Mouse (Mus musculus): Measurements from ENCODE around the gene Kptn.

The Kptn gene

DNA sequence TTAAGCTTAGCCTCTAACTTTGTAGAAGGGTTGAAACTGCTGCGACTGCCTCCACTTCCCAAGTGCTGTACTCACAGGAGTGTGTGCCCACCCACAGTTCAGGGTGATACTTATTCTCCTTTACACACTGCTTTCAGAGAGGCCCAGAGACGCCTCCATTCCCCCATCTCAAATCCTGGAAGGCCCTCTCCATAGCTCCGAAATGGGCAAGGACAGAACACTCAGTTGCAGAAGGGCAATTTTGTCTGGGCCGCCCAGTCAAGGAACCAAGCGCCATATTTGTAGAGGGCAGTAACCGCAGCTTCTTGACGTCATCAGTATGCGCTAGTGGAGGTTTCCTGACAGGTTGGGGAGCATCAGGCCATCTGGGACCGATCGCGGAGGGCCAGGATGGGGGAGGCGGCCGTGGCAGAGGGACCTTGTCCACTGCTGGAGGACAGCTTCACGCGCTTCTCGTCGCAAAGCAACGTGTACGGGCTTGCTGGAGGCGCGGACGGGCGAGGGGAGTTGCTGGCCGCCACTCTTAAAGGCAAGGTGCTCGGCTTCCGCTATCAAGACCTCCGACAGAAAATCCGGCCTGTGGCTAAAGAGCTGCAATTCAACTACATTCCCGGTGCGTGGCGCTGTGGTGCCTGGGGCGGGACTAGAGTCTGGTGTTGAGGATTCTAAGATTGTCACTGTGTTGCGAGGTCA is at the start of gene Kptn:
Gene Kptn, plus strand, starts transcription at position 327 of the 693 bp plus-strand sequence.
- DNase-seq = peak; percentile 93

DNA sequence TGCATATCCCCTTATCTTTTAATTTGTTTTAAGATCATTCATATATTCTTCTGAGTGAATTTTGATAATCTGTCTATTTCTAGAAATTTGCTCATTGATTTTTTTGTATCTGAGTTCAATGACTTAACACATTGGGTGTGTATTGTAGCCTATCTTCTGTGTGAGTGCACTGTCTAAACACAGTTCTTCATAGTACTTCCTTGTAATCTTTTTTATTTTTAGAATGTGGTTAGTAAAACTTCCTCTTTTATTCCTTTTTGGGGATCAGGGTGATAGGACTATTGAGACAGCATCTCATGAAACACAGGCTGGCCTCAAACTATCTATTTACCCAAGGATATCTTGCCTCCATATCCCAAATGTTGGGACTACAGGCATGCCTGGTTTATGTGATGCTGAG is 48.8 kb upstream of the Kptn start:
- no peak for DNase-seq

DNA sequence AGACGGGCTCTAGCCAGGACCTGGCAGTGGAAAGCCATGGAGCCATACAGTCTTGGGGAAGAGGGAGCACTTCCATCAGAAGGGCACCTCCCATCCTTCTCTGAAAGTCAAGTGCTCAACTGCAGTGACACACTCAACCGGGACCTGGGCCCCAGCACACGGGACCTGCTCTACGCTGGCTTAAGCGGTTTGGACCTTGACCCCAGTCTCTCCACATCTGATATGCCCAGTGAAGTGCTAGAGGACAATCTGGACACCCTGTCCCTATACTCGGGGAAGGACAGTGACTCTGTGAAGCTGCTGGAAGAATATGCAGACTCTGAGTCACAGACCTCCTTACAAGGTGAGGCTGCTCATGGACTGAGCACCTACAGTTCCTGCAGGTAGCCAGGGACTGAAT is 47.8 kb upstream of the Kptn start:
- no peak for DNase-seq

DNA sequence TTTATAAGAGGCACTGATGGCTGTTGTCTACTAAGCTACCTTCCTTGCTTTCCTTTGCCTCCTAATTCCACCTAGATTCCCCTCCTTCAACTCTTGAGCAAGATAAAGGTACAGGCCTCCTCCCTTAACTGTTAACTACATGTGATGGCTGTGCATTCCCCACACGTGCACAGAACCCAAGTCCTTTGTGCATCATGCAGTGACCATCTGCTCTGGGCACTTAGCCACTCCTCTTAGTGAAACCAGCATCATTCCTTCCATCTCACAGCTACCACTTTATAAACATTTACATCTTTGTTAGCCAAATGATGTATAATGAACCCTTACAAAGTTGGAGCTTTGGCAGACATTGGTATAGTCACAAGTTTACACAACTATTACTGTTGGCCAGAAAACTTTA is 39.7 kb upstream of the Kptn start:
- DNase-seq = no peak

DNA sequence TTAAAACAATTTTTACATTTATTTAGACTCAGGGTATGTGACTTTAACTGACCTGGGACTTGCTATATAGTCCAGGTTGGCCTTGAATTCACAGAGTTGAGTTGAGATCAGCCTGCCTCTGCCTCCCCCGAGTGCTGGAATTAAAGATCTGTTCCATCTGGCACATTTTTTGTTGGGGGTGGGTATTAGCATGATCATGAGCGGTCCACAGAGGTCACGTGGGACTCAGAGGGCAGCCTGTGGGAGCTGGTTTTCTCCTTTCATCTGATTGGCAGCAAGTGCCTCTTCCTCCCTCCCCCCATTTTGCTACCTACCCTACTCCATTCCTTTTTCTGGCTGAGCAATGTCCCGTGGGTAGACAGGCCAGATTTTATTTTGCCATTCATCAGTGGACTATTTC is 39.1 kb upstream of the Kptn start:
- DNase-seq = no peak

DNA sequence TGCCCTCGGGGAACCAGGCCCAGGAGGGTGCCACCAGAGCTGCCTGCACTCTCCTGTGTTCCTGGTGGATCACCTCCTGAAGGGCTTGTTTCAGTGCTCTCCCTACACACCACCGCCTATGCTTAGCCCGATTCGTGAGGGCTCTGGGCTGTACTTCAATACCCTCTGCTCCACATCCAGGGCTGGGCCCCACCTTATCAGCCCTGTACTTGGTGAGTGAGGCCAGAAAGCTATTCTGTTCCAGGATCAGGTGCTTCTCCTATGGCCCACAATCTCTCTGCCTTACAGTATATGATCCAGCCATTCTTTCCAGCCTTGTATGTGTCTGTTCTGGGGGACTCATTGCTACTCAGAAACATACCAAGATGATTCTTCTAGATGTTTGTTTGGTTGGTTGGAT is 36.3 kb upstream of the Kptn start:
- DNase-seq = no peak

DNA sequence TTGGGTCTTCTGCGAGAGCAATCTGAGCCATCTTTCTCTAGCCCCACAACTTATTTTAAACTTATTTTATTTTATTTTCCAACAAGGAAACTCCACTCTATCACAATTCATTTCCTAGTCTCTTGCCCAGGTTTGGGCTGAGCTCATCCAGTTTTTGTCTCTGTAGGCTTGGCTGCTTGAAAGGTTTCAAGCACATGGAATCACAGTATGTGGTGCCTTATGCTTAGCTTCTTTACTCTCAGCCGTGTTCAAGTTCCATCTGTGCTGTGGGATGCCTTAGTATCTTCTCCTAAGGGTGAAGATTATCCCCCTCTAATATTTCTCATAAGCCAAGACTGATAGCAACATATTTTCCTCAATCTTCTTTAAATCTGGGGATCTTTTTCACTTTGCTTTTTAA is 32.1 kb upstream of the Kptn start:
- DNase-seq = no peak

DNA sequence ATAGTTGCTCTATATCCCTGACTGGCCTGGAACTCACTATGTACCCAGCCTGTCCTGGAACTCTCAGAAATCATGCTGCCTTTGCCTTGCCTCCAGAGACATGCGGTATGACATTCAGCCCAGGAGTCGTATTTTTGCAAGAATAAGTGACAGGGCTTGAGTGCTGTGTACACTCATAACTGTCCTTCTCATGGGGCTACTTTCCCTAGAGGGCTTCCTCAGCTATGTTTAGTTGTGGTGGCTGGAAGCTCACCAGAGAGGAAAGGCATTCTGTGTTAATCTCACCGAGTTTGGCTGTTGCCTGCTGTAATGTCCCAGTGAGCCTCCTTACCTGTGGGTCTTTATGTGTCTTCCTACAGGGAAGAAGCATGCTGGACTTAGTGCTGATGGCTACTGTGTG is 25.1 kb upstream of the Kptn start:
- DNase-seq = no peak

DNA sequence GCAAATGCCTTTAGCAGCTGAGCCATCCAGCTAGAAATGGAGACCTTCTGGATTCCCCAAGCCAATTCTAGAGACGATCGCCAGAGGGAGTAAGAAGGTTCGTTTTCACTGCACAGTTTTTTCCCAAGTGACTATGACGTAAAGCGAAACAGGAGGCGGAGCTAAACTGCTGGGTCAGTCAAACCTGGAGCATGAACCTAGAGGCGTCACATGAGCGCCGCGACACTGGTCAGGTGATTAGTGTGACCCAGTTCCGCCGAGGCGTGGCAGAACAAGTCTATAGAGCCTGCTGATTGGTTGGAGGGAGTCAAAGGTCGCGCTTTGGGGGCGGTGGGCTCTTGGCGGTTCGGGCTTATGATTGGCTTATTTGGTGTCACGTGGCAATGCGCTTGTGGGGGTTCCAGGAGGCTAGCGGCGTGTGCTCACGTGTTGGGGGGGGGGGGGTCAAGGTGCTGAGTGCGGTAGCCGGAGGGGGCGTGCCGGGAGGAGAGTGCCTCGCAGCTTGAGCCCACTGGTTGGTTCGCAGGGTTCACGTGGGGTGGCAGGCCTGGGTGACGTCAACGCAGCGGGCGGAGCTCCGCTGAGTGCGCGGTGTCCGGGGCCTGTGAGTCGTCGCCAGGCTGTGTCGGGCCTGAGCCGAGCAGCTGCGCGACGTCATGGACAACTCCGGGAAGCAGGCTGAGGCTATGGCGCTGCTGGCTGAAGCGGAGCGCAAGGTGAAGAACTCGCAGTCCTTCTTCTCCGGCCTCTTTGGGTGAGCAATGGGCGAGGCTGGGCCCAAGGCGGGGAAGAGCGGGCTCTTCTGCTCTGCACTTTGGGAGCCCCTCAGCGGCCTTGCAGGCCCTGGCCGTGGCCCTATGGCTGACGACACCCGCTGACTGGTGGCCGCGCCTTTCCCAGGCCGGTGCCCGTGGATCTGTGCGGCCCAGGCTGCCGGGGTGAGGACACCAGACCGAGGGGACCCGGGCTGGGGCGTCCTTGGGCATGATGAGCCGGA is 21.4 kb upstream of the Kptn start, which contains the start of gene Napa:
Gene Napa, plus strand, starts transcription at position 438 of the 997 bp plus-strand sequence.
- peak; percentile 99 for DNase-seq

DNA sequence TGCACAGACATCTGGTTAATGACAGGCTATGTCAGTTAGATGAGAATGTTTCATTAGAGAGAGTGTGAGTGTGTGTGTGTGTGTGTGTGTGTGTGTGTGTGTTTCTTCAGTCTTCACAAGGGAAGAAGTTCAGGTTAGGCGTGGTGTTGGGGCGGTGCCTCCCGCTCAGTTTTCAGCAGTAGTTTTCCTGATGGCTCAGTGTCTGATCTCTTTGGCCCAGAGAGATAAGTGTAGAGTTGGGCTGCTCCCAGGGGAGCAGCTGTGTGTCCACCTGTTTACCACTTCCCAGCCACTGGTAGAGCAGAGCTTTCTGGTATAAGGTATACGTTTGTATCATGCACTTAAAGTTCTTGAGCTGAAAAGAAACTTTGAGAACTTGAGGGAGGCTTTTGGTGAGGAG is 19.8 kb upstream of the Kptn start:
- no peak for DNase-seq

DNA sequence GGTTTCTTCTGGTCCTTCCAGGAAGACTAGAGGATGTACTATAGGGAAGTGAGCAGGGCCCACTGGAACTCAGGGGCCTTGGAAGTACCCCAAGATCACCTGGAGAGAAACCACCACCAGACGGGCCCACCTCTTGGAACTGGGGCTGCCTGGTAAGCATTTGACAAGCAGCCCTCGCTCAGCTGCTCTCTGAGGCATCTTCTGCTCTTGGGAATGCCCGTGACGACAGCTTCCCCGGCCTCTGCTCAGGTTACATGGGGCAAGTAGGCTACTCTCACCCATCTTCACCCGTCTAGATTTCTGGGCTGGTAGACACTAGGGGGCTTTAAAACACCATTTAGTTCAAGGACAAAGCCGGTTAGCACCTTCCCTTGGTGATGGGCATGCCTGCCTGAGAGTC is 18.6 kb upstream of the Kptn start:
- DNase-seq = no peak

DNA sequence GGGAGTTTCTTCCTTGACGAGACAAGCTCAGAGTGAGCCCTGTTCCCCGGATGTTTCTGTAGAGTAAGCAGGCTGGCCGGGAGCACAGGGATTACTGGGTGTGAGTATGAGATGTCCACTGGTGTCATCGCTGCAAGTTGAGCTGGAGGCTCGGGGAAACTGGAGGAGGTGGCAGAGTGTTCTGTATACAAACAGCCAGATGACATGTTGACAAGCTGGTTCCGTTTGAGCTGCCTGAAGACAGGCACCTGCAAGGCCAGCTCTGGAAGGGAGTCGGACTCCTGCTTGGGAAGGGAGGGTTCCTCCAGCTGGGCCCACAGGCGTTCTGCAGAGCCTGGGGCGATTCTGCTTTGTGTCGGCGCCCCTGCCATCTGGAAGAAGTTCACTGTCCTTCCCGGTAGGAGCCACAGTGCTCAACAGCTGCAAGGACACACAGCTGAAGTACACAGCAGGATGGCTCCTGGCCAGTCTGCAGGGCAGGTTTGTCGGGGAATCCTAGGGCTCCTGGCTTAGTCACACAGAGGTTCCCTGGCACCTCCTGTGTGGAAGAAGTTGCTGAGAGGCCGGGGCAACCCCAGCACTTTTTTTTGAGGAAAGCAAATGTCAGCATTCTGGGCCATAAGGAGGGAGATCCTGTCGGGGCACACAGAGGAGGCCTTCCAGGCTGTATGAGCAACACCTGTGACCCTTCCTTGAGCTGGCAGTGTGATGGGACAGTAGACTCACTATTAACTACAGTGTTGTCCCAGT is 17.8 kb upstream of the Kptn start:
- no peak for DNase-seq

DNA sequence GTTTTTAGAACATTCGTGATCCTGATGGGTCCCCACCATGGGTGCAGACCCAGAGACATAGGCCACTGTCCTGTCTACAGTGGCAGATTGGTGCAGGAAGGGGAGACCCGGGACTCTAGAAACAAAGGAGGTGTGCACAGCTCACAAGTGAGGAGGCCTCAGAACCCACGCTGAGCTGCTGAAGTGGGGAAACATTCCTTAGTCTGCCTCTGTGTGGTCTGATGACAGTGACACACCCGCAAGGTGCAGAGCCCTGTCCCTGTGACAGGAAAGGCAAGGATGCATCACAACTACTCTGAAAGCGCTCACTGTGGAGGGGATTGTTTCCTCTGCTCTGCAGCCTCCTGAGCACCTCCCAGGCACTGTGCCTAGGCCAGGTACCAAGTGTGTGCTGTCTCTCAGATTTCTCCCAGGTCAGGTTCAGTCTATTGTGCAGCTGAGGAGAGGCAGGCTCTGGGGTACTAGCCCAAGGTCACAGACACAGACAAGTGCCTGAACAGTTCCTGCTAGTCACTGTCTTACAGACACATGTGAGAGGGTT is 16.9 kb upstream of the Kptn start:
- no peak for DNase-seq

DNA sequence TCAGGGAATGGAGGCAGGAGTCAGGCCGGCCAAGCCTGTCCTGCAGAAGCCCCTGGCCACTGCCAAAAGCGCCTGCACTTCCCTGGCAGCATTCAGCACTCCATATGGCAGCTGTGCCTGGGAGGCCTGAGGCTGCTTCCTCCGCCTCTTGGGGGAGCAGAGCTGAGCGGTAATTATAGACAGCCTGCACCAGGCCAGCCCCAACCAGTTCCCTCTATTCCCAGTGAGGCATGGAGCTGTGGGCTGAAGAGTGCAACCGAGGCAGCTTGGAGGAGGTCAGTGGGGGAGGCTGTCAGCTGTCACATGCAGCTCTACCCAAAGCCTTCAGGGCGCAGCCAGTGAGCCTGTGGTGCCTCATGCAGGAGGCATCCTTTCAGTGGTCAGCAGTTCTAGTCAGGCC is 15.9 kb upstream of the Kptn start:
- DNase-seq = peak; percentile 90

DNA sequence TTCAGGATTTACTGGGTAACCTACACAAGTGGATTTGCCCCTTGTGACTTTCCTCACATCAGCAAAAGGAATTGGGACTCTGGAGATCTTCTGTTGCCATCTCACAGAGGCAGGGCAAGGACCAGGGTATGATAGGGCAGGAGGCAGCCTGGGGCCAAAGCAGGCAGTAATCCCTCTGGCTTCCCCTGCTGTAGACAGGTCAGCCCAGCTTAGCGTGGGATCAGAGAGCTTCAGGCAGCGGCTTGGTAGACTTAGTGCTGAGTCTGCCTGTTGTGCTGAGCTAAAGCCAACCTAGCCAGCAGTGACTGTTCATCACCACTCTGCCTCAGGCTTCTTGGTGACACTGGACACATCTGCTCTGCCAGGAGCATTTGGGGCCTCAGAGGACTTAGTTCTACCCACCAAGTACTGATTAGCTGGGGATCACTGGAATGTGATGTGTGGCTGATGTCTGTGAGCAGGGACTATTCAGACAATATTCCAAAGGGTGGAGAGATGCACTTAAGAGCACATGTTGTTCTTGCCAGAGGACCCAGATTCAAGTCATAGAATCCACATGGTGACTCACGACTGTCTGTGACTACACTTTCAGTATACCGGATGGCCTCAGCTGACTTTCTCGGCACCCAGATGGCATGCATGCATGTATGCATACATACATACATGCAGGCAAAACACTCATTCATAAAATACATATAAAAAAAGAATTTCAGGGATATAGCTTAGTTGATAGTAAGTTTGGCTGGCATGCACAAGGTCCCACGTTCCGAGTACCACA is 14.9 kb upstream of the Kptn start:
- DNase-seq = no peak

DNA sequence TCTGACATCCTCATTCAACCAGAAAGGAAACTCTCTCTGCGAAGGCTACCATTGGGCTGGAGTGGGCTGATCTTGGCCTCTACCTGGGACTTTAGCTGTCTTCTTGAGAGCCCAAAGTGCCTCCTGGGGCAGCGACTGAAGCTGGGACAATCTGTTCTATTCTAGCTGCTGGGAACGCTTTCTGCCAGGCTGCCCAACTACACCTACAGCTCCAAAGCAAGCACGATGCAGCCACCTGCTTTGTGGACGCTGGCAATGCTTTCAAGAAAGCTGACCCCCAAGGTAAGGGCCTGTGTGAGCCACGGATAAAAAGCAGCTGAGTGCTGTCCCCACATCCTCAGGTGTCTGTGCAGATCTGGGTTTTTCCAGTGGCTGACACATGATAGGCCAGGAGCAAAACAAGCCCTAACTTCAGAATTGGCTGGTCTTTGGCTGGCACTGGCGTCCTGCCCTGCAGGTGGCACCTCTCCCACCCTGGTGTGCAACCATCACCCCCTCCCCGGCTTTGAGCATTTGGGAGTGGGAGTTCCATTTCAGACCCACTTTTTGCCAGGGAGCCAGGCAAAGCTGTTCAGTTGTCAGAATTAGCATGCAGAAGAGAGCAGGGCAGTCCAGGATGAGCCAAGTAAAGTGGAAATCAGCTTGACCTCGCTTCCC is 10.7 kb upstream of the Kptn start:
- DNase-seq = no peak

DNA sequence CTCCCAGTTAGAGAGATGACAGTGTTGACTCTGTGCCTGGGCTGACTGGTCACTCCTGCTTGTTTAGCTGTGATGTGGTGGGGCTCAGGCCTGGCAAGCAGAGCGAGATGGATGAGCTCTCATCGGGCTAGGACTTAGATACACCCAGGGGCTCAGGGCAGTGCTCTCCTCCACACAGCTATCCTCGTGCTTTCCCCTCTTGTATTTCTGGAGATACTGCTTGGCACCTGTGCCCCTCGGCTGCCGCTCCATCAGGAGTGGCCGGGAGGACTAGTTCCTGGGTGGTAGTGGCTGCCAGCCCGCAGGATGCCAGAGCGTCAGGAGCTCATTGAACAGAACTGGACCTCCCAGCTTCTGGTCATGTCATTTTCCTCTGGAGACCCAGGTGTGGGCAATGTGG is 9.5 kb upstream of the Kptn start:
- DNase-seq = no peak

DNA sequence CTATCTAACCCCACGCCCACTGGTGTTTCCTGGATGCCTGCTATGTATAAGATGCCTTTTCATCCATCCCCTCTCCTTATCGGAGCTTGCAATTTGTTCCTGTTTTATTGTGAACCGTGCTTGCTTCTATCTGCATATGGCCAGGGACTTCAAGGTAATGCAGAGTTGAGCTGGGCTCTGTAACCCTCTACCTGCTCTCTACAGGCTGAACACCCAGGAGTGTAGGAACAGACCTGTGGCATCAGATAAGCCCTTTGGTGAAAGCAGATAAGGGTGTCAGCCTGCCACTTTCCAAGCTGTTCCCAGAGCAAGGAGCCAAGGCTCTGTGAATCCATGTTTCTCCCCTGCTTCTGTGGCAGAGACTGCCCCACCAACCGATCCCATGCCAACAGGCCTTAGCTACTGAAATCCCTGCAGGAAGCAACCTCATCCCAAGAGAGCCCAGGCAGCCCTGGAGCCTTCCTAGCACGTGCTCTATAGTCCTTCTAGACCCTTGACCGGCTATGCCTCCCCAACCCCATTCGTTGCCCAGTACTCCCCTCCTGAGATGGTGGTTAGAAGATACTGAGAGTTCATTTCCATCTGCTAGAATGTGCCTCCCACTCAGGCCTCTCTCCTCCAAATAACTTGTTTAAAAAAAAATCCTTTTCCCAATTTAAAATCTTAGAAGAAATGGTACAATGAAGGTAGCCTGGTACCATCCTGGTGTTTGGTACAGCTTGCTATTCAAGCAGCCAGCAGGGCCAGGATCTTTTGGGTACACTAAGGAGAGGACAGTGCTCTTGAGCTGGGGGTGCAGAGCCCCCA is 8.2 kb upstream of the Kptn start:
- no peak for DNase-seq

DNA sequence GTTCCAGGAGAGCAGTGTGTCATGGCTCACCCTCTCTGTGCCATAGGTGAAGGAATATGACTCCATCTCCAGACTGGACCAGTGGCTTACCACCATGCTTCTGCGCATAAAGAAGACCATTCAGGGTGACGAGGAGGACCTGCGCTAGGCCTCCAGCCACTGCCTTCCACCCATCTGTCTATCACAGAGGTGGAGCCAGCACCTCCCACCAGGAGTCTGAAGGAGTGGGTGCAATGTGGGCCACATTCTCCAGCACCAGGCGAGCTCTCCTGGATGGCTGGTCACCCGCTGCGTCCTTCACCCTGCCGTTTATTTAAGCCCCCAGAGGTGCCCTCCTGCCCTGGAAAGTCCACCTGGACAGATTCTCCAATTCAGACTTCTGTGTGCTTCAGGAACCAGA is 3.3 kb upstream of the Kptn start:
- no peak for DNase-seq

DNA sequence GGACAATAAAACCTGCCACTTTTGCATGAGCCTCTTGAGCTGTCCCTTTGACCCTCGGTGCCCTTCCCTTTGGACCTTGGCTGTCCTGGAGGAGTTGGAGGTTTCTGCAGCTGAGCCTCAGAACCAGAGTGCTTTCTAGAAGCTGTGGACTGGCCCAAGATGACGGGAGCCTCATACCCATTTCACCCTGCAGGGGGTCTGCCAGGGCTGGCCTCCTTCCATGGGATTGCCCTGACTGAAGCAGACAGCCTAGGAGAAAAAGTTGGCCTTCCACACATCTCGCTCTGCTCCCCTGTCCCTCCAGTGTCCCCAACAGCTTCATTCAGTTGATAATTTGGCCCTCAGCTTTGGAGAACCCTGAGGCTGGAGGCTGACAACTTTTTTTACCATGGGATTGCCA is 2.6 kb upstream of the Kptn start:
- no peak for DNase-seq

DNA sequence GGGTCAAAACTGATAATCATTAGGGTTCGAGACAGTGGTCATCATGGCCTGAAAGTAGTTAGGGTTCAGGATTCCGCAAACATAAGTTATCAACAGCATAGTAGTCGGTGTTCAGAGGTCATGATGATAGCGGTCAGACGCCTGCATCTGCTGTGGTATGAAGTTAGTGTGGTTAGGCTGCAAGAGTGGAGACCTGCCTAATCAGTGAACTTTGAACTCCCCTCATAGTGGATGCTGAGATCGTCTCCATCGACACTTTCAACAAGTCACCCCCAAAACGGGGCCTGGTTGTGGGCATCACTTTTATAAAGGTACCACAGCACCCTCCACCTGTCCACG is 536 bp downstream of the Kptn start:
- no peak for DNase-seq
